Mouse (Mus musculus) MEL (cell line): ENCODE results near the gene Lamtor5. TPM values are rescaled to one million over a fixed set of nuclear protein-coding genes. Genes with fewer than 3 reads are reported as not detected.

Source experiments
- DNase-seq: peaks from one replicate; pipeline ENCODE4 v3.0.0; 2011; ENCODE audit warnings: low read depth, low spot score
- H3K27ac ChIP-seq: 2 replicates; pipeline ENCODE4 v1.5.1; 2012; ENCODE audit warnings: low read depth, mild to moderate bottlenecking, control low read depth, low read length, moderate library complexity; ENCODE audit not compliant: control insufficient read depth
- H3K27me3 ChIP-seq, 2 experiments: fragments of 150-350 bp in 1 of 2; sonication (generic) in 1 of 2; 2 replicates each; pipeline ENCODE4 v1.6.1; 2012; ENCODE audit warnings: low read length in 2 of 2, mild to moderate bottlenecking in 2 of 2, improper control_type of control experiment in 1 of 2, moderate library complexity in 1 of 2; ENCODE audit not compliant: insufficient read depth in 2 of 2, control insufficient read depth in 1 of 2
- H3K36me3 ChIP-seq, 2 experiments: 2 replicates each; pipeline ENCODE4 v1.6.1; 2012 to 2014; ENCODE audit warnings: low read length in 2 of 2, improper control_type of control experiment in 1 of 2, inconsistent platforms in 1 of 2, mild to moderate bottlenecking in 1 of 2; ENCODE audit not compliant: insufficient read depth in 2 of 2, control insufficient read depth in 1 of 2
- H3K4me1 ChIP-seq, 2 experiments: fragments of 150-350 bp in 1 of 2; sonication (generic) in 1 of 2; 2 replicates each; pipeline ENCODE4 v1.6.1; 2012; ENCODE audit warnings: low read length in 2 of 2, improper control_type of control experiment in 1 of 2, mild to moderate bottlenecking in 1 of 2; ENCODE audit not compliant: insufficient read depth in 2 of 2, control insufficient read depth in 1 of 2
- H3K4me3 ChIP-seq, 2 experiments: fragments of 150-350 bp in 1 of 2; sonication (generic) in 1 of 2; 2 replicates each; pipeline ENCODE4 v1.5.1; 2012; ENCODE audit warnings: low read depth in 2 of 2, low read length in 2 of 2, mild to moderate bottlenecking in 2 of 2, moderate library complexity in 2 of 2, control low read depth in 1 of 2, improper control_type of control experiment in 1 of 2; ENCODE audit not compliant: control insufficient read depth in 1 of 2, insufficient read depth in 1 of 2
- H3K79me2 ChIP-seq: 2 replicates; pipeline ENCODE4 v1.6.1; 2012; ENCODE audit warnings: mild to moderate bottlenecking, low read length, moderate library complexity; ENCODE audit not compliant: control insufficient read depth, poor library complexity, insufficient read depth
- H3K9ac ChIP-seq: 2 replicates; pipeline ENCODE4 v1.6.1; 2012; ENCODE audit warnings: low read depth, mild to moderate bottlenecking, control low read depth, low read length, moderate library complexity; ENCODE audit not compliant: control insufficient read depth, poor library complexity, severe bottlenecking
- H3K9me3 ChIP-seq: fragments of 150-350 bp; sonication (generic); replicated peaks from 2 replicates; pipeline ENCODE4 v1.6.1; 2012; ENCODE audit warnings: mild to moderate bottlenecking, low read length, improper control_type of control experiment, moderate library complexity; ENCODE audit not compliant: insufficient read depth
- BHLHE40 ChIP-seq: IDR thresholded peaks from 2 replicates; pipeline ENCODE4 v1.6.1; 2012; ENCODE audit warnings: low read depth, mild to moderate bottlenecking, inconsistent platforms, low read length, improper control_type of control experiment, borderline replicate concordance
- CHD2 ChIP-seq: IDR thresholded peaks from 2 replicates; pipeline ENCODE4 v1.6.1; 2011; ENCODE audit warnings: low read length, improper control_type of control experiment
- CTCF ChIP-seq, 3 experiments: IDR thresholded peaks in 2 of 3; conservative IDR thresholded peaks in 1 of 3; 2 replicates each; pipeline ENCODE4 v1.5.1; 2011 to 2012; ENCODE audit warnings: low read length in 3 of 3, low read depth in 2 of 3, mild to moderate bottlenecking in 2 of 3, improper control_type of control experiment in 1 of 3, inconsistent platforms in 1 of 3, mixed read lengths in 1 of 3, moderate library complexity in 1 of 3; ENCODE audit not compliant: control insufficient read depth in 1 of 3, insufficient read depth in 1 of 3, poor library complexity in 1 of 3, severe bottlenecking in 1 of 3
- E2F4 ChIP-seq: IDR thresholded peaks from 2 replicates; pipeline ENCODE4 v1.6.1; 2011; ENCODE audit warnings: low read depth, low read length, improper control_type of control experiment, borderline replicate concordance
- EP300 ChIP-seq, 2 experiments: IDR thresholded peaks; 2 replicates each; pipeline ENCODE4 v1.6.1; 2011; ENCODE audit warnings: improper control_type of control experiment in 2 of 2, low read length in 2 of 2, low read depth in 1 of 2, mild to moderate bottlenecking in 1 of 2
- ETS1 ChIP-seq: IDR thresholded peaks from 2 replicates; pipeline ENCODE4 v1.6.1; 2012; ENCODE audit warnings: low read depth, mild to moderate bottlenecking, inconsistent platforms, low read length, improper control_type of control experiment, moderate library complexity
- JUND ChIP-seq: IDR thresholded peaks from 2 replicates; pipeline ENCODE4 v1.6.1; 2011; ENCODE audit warnings: low read depth, mild to moderate bottlenecking, improper control_type of control experiment, low read length
- KAT2A ChIP-seq: conservative IDR thresholded peaks from 2 replicates; pipeline ENCODE4 v1.6.1; 2012; ENCODE audit warnings: low read depth, low read length, improper control_type of control experiment, inconsistent platforms
- MAFK ChIP-seq: IDR thresholded peaks from 2 replicates; pipeline ENCODE4 v1.6.1; 2011; ENCODE audit warnings: low read depth, mild to moderate bottlenecking, low read length, improper control_type of control experiment, borderline replicate concordance
- MAX ChIP-seq: IDR thresholded peaks from 2 replicates; pipeline ENCODE4 v1.6.1; 2011; ENCODE audit warnings: low read length, improper control_type of control experiment
- MAZ ChIP-seq: IDR thresholded peaks from 2 replicates; pipeline ENCODE4 v1.6.1; 2012; ENCODE audit warnings: low read depth, mild to moderate bottlenecking, inconsistent platforms, low read length, improper control_type of control experiment
- RCOR1 ChIP-seq: IDR thresholded peaks from 2 replicates; pipeline ENCODE4 v1.6.1; 2012; ENCODE audit warnings: low read depth, mild to moderate bottlenecking, inconsistent platforms, low read length, improper control_type of control experiment
- SMC3 ChIP-seq: IDR thresholded peaks from 2 replicates; pipeline ENCODE4 v1.6.1; 2011; ENCODE audit warnings: low read depth, low read length, improper control_type of control experiment
- TBP ChIP-seq: IDR thresholded peaks from 2 replicates; pipeline ENCODE4 v1.8.0; 2011; ENCODE audit warnings: low read depth, low read length, improper control_type of control experiment
- TCF12 ChIP-seq: IDR thresholded peaks from 2 replicates; pipeline ENCODE4 v1.6.1; 2014; ENCODE audit warnings: low read depth, mild to moderate bottlenecking, inconsistent platforms, low read length, improper control_type of control experiment, moderate library complexity
- UBTF ChIP-seq: IDR thresholded peaks from 2 replicates; pipeline ENCODE4 v1.6.1; 2012; ENCODE audit warnings: low read depth, mild to moderate bottlenecking, inconsistent platforms, low read length, improper control_type of control experiment, moderate library complexity, borderline replicate concordance; ENCODE audit not compliant: insufficient read depth
- USF1 ChIP-seq: IDR thresholded peaks from 2 replicates; pipeline ENCODE4 v1.6.1; 2014; ENCODE audit warnings: low read depth, mild to moderate bottlenecking, inconsistent platforms, low read length, improper control_type of control experiment, moderate library complexity
- USF2 ChIP-seq, 2 experiments: IDR thresholded peaks; 2 replicates each; pipeline ENCODE4 v1.6.1; 2011 to 2012; ENCODE audit warnings: improper control_type of control experiment in 2 of 2, low read length in 2 of 2, borderline replicate concordance in 1 of 2, inconsistent platforms in 1 of 2, low read depth in 1 of 2, mild to moderate bottlenecking in 1 of 2; ENCODE audit not compliant: insufficient read depth in 1 of 2
- ZC3H11A ChIP-seq: IDR thresholded peaks from 2 replicates; pipeline ENCODE4 v1.6.1; 2012; ENCODE audit warnings: low read depth, mild to moderate bottlenecking, inconsistent platforms, low read length, improper control_type of control experiment
- ZKSCAN1 ChIP-seq: IDR thresholded peaks from 2 replicates; pipeline ENCODE4 v1.6.1; 2012; ENCODE audit warnings: low read depth, mild to moderate bottlenecking, inconsistent platforms, low read length, improper control_type of control experiment, moderate library complexity
- polyA plus RNA-seq, 2 experiments: library from polyadenylated mRNA; stranded (reverse) in 1 of 2; unstranded in 1 of 2; fragments of >175 nt in 1 of 2; fragments of >200 nt in 1 of 2; gene quantifications; 2 replicates each; pipeline versions ENCODE4 v1.2.1 to v1.2.4; 2012; ENCODE audit warnings: low replicate concordance in 2 of 2, low read depth in 1 of 2; ENCODE audit not compliant: insufficient read length in 2 of 2, insufficient read depth in 1 of 2, missing spikeins in 1 of 2
- total RNA-seq: library from RNA; depleted of rRNA; stranded (reverse); fragments of 300-350 nt; gene quantifications from 2 replicates; pipeline ENCODE4 v1.2.3, GENCODE M21; 2012

The Lamtor5 gene
- total and polyA plus RNA-seq, 3 experiments = 104 to 170 (median 129) TPM

GRCm38 (mm10) chr3:107260956-107261850 lies 17.5 kb upstream of the Lamtor5 start:
- no peak for DNase-seq
- Histone ChIP-seq H3K27me3 (peaks cover 19 to 23% of the 10 kb centered on the region in 2 experiments), H3K4me3 (no peak overlapping the region), H3K9ac (no peak overlapping the region), H3K9me3 (no peaks in the 10 kb centered on the region), H3K4me1 (no peaks in the 10 kb centered on the region), H3K27ac (no peak overlapping the region), H3K36me3 (no peaks in the 10 kb centered on the region), H3K79me2 (no peaks in the 10 kb centered on the region)
- TF ChIP-seq MAFK (no peak), MAZ (no peak)

GRCm38 (mm10) chr3:107261851-107262165 lies 16.9 kb upstream of the Lamtor5 start:
- DNase-seq = no peak
- H3K9me3 ChIP-seq = no peaks in the 10 kb centered on the region

DNA sequence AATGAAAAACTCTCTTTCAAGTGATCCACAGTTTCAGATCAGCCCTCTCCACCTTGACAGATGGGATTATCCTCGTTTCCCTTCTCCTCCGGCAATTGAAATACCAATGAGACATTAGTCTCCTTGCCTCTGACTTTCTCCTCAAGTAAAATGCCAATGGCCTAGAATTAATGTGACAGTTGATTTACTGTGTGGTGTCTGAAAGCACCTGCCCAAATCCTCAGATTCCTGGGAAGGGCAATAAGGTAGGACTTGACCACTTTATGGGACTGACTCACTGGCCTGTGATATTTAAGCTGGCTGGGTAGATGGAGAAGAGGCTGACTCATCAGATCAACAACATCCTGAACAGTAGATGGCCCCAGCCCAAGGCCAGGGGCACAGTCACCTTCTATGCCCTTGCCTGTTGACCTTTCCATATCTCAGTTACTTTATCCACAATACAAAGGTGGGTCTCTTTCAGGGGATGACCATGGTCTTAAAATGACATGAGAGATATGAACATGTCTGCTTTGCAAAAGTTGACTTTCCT lies 11.8 kb upstream of the Lamtor5 start:
- Histone ChIP-seq H3K36me3 (no peaks in the 10 kb centered on the region), H3K27me3 (peaks cover 10 to 16% of the 10 kb centered on the region in 2 experiments), H3K79me2 (no peaks in the 10 kb centered on the region), H3K9me3 (no peaks in the 10 kb centered on the region), H3K27ac (no peak overlapping the region), H3K4me3 (no peak overlapping the region), H3K4me1 (no peaks in the 10 kb centered on the region), H3K9ac (no peak overlapping the region)
- no peak for DNase-seq
- TF ChIP-seq E2F4 (no peak), TCF12 (no peak), SMC3 (no peak), RCOR1 (no peak), ZKSCAN1 (no peak), CHD2 (no peak), CTCF (IDR thresholded peaks at IDR 0.05 in 2 of 3, conservative IDR thresholded peaks at IDR 0.05 in 1 of 3; ENCODE audit: control insufficient read depth in 1 of 3, insufficient read depth in 1 of 3, low read depth in 2 of 3, low read length in 3 of 3, poor library complexity in 1 of 3, severe bottlenecking in 1 of 3) (no peak)
- TF ChIP-seq, all 39 proteins: peak for 0

More at GRCm38 (mm10) chr3:107261851-107262165, 16.9 kb upstream of the Lamtor5 start:
- H3K27me3 ChIP-seq = peaks cover 19 to 23% of the 10 kb centered on the region in 2 experiments
- no peak for TF ChIP-seq EP300 (IDR thresholded peaks at IDR 0.05; ENCODE audit: low read depth in 1 of 2, low read length in 2 of 2)
- no peak for TF ChIP-seq USF2 (IDR thresholded peaks at IDR 0.05; ENCODE audit: borderline replicate concordance in 1 of 2, insufficient read depth in 1 of 2, low read depth in 1 of 2, low read length in 2 of 2)
- no peak for TF ChIP-seq KAT2A
- TF ChIP-seq ZC3H11A = no peak
- TF ChIP-seq TBP = no peak
- no peak for TF ChIP-seq USF1
- TF ChIP-seq JUND = no peak
- TF ChIP-seq CTCF (IDR thresholded peaks at IDR 0.05 in 2 of 3, conservative IDR thresholded peaks at IDR 0.05 in 1 of 3; ENCODE audit: control insufficient read depth in 1 of 3, insufficient read depth in 1 of 3, low read depth in 2 of 3, low read length in 3 of 3, poor library complexity in 1 of 3, severe bottlenecking in 1 of 3) = no peak
- no peak for TF ChIP-seq ETS1
- no peak for TF ChIP-seq MAX
- no peak for TF ChIP-seq RCOR1
- TF ChIP-seq UBTF = no peak
- TF ChIP-seq BHLHE40 = no peak
- H3K27ac ChIP-seq = no peak overlapping the region
- no peak overlapping the region for H3K4me3 ChIP-seq
- no peaks in the 10 kb centered on the region for H3K36me3 ChIP-seq
- H3K4me1 ChIP-seq = no peaks in the 10 kb centered on the region
- no peaks in the 10 kb centered on the region for H3K79me2 ChIP-seq
- H3K9ac ChIP-seq = no peak overlapping the region
